Mouse (Mus musculus) right cerebral cortex, postnatal 14 days (tissue): Measurements from ENCODE around the gene Tpst1.

ENCODE experiments used
- DNase-seq: peaks from one replicate; pipeline ENCODE4 v3.0.0; 2022

Gene Tpst1

GRCm38 (mm10) chr5:130097837-130098236 is 24.7 kb downstream of the Tpst1 start:
- DNase-seq = no peak

DNA sequence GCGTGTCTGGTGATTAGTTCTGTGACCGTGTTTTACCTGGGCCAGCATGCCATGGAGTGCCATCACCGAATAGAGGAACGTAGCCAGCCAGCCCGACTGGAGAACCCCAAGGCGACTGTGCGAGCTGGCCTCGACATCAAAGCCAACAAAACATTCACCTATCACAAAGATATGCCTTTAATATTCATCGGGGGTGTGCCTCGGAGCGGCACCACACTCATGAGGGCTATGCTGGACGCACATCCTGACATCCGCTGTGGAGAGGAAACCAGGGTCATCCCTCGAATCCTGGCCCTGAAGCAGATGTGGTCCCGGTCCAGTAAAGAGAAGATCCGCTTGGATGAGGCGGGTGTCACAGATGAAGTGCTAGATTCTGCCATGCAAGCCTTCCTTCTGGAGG is 28.6 kb downstream of the Tpst1 start:
- no peak for DNase-seq

DNA sequence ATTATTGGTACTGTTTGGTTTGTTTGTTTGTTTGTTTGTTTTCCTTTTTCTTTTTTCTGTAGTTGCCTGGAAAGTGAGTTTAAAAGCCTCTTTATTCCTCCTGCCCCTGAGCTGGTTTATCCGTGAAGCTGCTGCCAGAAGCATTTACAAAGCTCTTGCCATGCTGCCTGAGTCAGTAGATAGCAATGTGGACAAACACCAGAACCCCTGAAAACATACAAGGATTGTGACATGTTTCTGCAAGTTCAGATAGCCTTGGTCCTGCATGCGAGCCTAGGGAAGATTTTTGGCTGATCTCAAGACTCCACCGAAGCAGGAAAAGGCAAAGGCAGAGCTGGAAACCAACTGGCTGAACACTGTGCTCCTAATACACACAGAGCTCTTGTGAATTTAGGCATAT is 36.2 kb downstream of the Tpst1 start:
- DNase-seq = no peak

GRCm38 (mm10) chr5:130110632-130111464 is 37.7 kb downstream of the Tpst1 start:
- DNase-seq = no peak

DNA sequence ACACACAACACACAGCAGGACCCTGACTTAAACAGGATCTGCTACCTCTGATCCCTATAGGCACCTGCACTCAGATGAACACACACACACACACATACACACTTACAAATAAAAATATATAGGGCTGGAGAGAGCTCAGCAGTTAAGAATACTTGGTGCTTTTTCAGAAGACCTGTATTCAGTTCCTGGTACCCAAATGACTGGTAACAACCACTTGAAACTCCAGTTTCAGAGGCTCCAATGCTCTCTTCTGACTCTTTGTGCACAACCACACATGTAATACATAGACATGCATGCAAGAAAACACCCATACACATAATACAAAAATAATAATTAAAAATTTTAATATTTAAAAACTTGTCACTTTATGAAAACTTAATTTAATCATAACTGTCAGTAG is 39.5 kb downstream of the Tpst1 start:
- no peak for DNase-seq

GRCm38 (mm10) chr5:130116116-130116515 is 43.0 kb downstream of the Tpst1 start:
- DNase-seq = no peak

- no peak for DNase-seq
Observed at GRCm38 (mm10) chr5:130116857-130117256, 43.7 kb downstream of the Tpst1 start.

GRCm38 (mm10) chr5:130117932-130118331 is 44.8 kb downstream of the Tpst1 start:
- no peak for DNase-seq

DNA sequence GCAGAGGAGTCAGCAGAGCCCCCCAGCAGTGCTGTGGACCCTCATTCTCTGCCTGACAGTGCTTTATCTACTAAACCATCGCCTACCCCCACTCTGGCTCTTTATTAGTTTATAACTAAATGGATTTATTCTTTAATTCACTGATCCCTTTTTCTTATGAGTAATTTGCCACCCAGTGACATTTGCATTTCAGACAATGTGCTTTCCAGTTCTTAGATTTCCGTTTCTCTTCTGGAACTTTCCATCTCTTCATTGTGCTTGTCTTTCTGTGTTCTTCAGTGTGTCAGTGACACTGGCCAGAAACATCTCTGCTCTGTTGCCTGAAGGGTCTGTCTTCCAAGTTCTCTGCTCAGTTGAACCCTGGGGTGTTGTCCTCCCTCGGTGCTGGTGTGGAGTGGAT is 46.1 kb downstream of the Tpst1 start:
- DNase-seq = no peak

GRCm38 (mm10) chr5:130120070-130120736 is 47.1 kb downstream of the Tpst1 start:
- no peak for DNase-seq

DNA sequence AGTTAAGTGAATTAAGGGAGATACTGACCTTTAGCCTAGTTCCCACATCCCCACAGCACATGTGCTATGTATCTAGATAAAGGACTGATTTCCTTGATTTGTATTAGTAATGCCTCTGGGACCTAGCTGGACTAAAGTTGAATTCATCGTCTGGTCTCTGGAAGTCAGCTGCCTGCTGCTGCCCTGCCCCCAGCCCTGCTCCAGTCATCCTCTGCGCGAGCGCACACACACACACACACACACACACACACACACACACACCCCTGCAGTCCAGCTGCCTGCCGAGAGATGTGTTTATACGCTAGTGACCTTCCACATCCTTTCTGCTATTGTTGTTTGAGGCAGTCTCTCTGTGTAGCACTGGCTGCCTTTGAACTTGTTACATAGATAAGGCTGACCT is 47.8 kb downstream of the Tpst1 start:
- DNase-seq = no peak

DNA sequence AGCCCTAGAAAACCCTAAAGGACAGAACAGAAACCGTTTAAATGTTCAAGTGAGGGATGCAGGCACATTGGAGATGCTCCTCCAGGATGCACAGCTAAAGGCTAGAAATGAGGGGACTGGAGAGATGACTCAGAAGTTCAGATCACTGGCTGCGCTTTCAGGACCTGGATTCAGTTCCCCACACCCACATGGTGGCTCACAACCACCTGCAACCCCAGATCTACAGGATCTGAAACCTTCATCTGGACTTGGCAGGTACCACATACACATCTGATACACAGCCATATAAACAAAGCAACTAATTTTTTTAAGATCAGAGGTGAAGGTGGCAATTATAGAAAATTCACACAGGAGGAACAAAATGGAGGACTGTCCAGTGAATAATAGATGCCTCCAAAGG is 49.2 kb downstream of the Tpst1 start:
- no peak for DNase-seq

GRCm38 (mm10) chr5:130124271-130124670 is 51.1 kb downstream of the Tpst1 start:
- no peak for DNase-seq

- DNase-seq = no peak
Observed at GRCm38 (mm10) chr5:130128686-130129523, 55.8 kb downstream of the Tpst1 start.

DNA sequence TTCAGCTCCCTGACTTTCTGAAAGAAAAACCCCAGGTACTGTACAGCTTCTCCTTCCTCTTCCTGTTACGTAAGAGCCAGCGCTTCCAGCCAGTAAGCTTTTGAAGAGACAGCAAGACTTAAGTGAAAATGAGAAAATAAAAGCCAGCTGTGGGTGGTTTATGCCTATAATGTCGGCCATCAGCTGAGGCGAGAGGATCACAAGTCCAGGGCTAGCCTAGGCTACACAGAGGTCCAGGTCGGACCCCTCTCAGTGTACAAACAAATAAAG is 56.3 kb downstream of the Tpst1 start:
- no peak for DNase-seq

DNA sequence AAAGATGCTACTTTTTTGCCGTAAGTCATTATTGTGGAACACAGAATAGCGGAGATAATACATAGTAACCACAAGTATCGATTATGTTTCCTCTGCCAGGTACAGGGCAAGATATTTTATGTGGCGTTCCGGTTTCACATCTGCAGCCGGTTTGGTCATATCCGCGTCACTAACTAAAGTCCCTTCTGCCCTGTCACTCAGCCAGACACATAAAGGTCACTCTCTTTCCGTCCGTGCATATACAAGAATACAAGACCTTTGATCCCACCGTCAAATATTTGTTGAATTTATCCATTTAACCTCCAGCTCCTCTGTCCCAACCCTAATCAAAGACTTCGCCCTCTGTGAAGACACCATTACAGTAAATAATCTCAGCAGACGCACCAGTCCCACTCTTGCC is 63.5 kb downstream of the Tpst1 start:
- no peak for DNase-seq

DNA sequence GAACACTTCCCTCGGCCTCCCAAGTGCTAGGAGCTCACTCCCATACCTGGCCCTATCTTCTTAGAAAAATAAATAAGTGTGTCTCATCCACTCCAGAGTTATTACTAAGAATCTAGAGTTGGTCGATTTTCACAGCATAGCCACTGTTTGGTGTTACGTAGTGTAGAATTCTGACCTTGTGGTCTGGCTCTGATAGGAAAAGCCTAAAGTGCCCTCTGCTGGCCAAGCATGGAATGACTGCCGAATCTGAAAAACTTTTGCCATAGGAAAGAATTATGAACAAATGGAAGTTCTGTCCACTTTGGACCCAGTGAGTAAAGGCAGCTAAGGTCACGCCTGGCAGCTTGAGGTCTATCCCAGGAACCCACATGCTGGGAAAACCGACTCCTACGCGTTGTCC is 66.3 kb downstream of the Tpst1 start:
- peak; percentile 72 for DNase-seq

- DNase-seq = no peak
Observed at GRCm38 (mm10) chr5:130141138-130141537, 68.0 kb downstream of the Tpst1 start.

DNA sequence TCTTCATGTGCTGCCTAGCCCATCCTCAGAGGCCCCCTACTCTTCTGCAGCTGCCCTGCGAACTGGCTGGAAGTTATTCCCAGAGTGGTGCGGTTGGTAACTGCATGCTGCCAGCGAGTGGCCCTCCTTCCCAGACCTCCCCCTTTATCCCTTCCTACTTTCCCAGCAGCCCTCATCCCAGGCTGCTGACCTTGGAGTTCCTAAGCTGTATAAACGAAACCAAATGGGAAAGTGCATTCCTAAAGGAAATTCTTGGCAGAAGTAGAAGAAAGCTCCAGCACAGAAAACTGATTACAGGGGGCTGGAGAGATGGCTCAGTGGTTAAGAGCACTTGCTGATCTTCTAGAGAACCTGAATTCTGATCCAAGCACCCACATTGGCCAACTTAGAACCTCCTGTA is 68.9 kb downstream of the Tpst1 start:
- no peak for DNase-seq

- DNase-seq = no peak
Observed at GRCm38 (mm10) chr5:130143101-130143500, 70.0 kb downstream of the Tpst1 start.

- peak; percentile 79 for DNase-seq
Observed at GRCm38 (mm10) chr5:130143977-130144333, 70.8 kb downstream of the Tpst1 start.

- DNase-seq = peak; percentile 93
Observed at GRCm38 (mm10) chr5:130144334-130145312, 71.5 kb downstream of the Tpst1 start, which contains the start of gene Kctd7. Gene Kctd7, plus strand, starts transcription at chr5:130144861.

GRCm38 (mm10) chr5:130145961-130146360 is 72.8 kb downstream of the Tpst1 start:
- DNase-seq = peak; percentile 25
